Mouse (Mus musculus): ENCODE measurements around the gene Zfp57.
"Not testable (repeated sequence)": the region's sequence is repeated elsewhere in the genome, so short reads cannot be mapped to it uniquely, and the experiment has no call there.

The Zfp57 gene

GRCm38 (mm10) chr17:37000863-37001262 lies at the start of gene Zfp57:
Gene Zfp57, plus strand, starts transcription at chr17:37001163.
- DNase-seq (ENCODE audit: extremely low read depth, low read depth) = no peak

- DNase-seq (ENCODE audit: extremely low read depth, low read depth) = no peak
These were observed 48.3 kb upstream of the Zfp57 start for GRCm38 (mm10) chr17:36952631-36953030.

- no peak for DNase-seq (ENCODE audit: extremely low read depth, low read depth)
These were observed 47.9 kb upstream of the Zfp57 start for GRCm38 (mm10) chr17:36953062-36953461.

- peak; percentile 90 for DNase-seq (ENCODE audit: extremely low read depth, low read depth)
These were observed 42.8 kb upstream of the Zfp57 start, which contains the start of the genes Znrd1 and Znrd1as for GRCm38 (mm10) chr17:36957999-36958743. Gene Znrd1, minus strand, starts transcription at chr17:36958559. Gene Znrd1as, plus strand, starts transcription at chr17:36958592.

- DNase-seq (ENCODE audit: extremely low read depth, low read depth) = no peak
These were observed 42.1 kb upstream of the Zfp57 start for GRCm38 (mm10) chr17:36958884-36959283.

- no peak for DNase-seq (ENCODE audit: extremely low read depth, low read depth)
These were observed 39.8 kb upstream of the Zfp57 start for GRCm38 (mm10) chr17:36961125-36961524.

- no peak for DNase-seq (ENCODE audit: extremely low read depth, low read depth)
These were observed 34.1 kb upstream of the Zfp57 start for GRCm38 (mm10) chr17:36966875-36967274.

- no peak for DNase-seq (ENCODE audit: extremely low read depth, low read depth)
These were observed 30.6 kb upstream of the Zfp57 start for GRCm38 (mm10) chr17:36970316-36970890.

GRCm38 (mm10) chr17:36971172-36971850 lies 29.7 kb upstream of the Zfp57 start:
- DNase-seq (ENCODE audit: extremely low read depth, low read depth) = no peak

- DNase-seq (ENCODE audit: extremely low read depth, low read depth) = no peak
These were observed 28.2 kb upstream of the Zfp57 start for GRCm38 (mm10) chr17:36972791-36973190.

- no peak for DNase-seq (ENCODE audit: extremely low read depth, low read depth)
These were observed 27.6 kb upstream of the Zfp57 start for GRCm38 (mm10) chr17:36973271-36973787.

GRCm38 (mm10) chr17:36981221-36981813 lies 19.6 kb upstream of the Zfp57 start, which contains the start of gene 2410137M14Rik:
Gene 2410137M14Rik, minus strand, starts transcription at chr17:36981237.
- DNase-seq (ENCODE audit: extremely low read depth, low read depth) = no peak

- DNase-seq (ENCODE audit: extremely low read depth, low read depth) = no peak
These were observed 19.1 kb upstream of the Zfp57 start for GRCm38 (mm10) chr17:36981845-36982244.

GRCm38 (mm10) chr17:36982253-36983155 lies 18.5 kb upstream of the Zfp57 start:
- DNase-seq (ENCODE audit: extremely low read depth, low read depth) = no peak

GRCm38 (mm10) chr17:36988475-36988874 lies 12.5 kb upstream of the Zfp57 start:
- no peak for DNase-seq (ENCODE audit: extremely low read depth, low read depth)

- DNase-seq (ENCODE audit: extremely low read depth, low read depth) = no peak
These were observed 11.5 kb upstream of the Zfp57 start, which contains the start of gene H2-M5 for GRCm38 (mm10) chr17:36989437-36989836. Gene H2-M5, minus strand, starts transcription at chr17:36989537.

- not testable (repeated sequence) for DNase-seq (ENCODE audit: extremely low read depth, low read depth)
These were observed 10.3 kb upstream of the Zfp57 start for GRCm38 (mm10) chr17:36990630-36991029.

GRCm38 (mm10) chr17:36992336-36993104 lies 8.4 kb upstream of the Zfp57 start:
- DNase-seq (ENCODE audit: extremely low read depth, low read depth) = peak; percentile 63

- no peak for DNase-seq (ENCODE audit: extremely low read depth, low read depth)
These were observed 7.1 kb upstream of the Zfp57 start for GRCm38 (mm10) chr17:36993770-36994325.
